8 mouse cellular contexts compared by ENCODE assay signal in genomic region chr4:132464255-132464613, GRCm38 (mm10). TPM values are rescaled to one million over a fixed set of nuclear protein-coding genes. Genes with fewer than 3 reads are reported as not detected.
DNase-seq lines count a peak whose midpoint lies in the region; ATAC-seq and TF ChIP-seq lines count a peak whose summit lies in the region.

No protein-coding gene starts in this region.

- WGBS in heart, embryonic 13.5 days = 3% methylated on average over 5 of the region's 5 CpGs
- 0% methylated on average over 5 of the region's 5 CpGs for WGBS in forebrain, embryonic 14.5 days
- 2% methylated on average over 5 of the region's 5 CpGs for WGBS in liver, postnatal 0 days (ENCODE audit: insufficient replicate concordance)

- no peak for TF ChIP-seq EP300 in ES-Bruce4 (IDR thresholded peaks at IDR 0.05; ENCODE audit: insufficient read depth, low read depth, low read length)
- TF ChIP-seq EP300 in liver, postnatal 0 days (IDR thresholded peaks at IDR 0.05; ENCODE audit: low read depth) = no peak

- intact Hi-C loops in left cerebral cortex, postnatal 36 days (cut with DNase I) = no loop called here

- TF ChIP-seq CTCF in ES-Bruce4 (IDR thresholded peaks at IDR 0.05; ENCODE audit: low read depth, low read length) = no peak
- TF ChIP-seq CTCF in liver, postnatal 0 days (IDR thresholded peaks at IDR 0.05; ENCODE audit: low read depth) = no peak

- H3K4me3 ChIP-seq in heart, embryonic 13.5 days = peak overlapping the region; percentile 93
- H3K4me3 ChIP-seq in ES-Bruce4 (ENCODE audit: low read depth, low read length) = peak overlapping the region; percentile 94
- peak overlapping the region; percentile 44 for H3K4me3 ChIP-seq in forebrain, embryonic 14.5 days (ENCODE audit: low read depth, low read length)
- H3K4me3 ChIP-seq in liver, postnatal 0 days (ENCODE audit: low read depth, low read length) = peak overlapping the region; percentile 69

- H3K36me3 ChIP-seq in heart, embryonic 13.5 days = peaks cover 28% of the 10 kb centered on the region
- peaks cover 18% of the 10 kb centered on the region for H3K36me3 ChIP-seq in ES-Bruce4 (ENCODE audit: control insufficient read depth, insufficient read depth, low read length, poor library complexity, severe bottlenecking)
- H3K36me3 ChIP-seq in forebrain, embryonic 14.5 days (ENCODE audit: control insufficient read depth, insufficient read depth, low read length) = peaks cover 25% of the 10 kb centered on the region
- peaks cover 17% of the 10 kb centered on the region for H3K36me3 ChIP-seq in liver, postnatal 0 days (replicated peaks; ENCODE audit: insufficient read depth, low read length)

- peak overlapping the region; percentile 94 for H3K4me2 ChIP-seq in heart, embryonic 13.5 days
- peak overlapping the region; percentile 81 for H3K4me2 ChIP-seq in forebrain, embryonic 14.5 days (ENCODE audit: low read length)
- H3K4me2 ChIP-seq in liver, postnatal 0 days (ENCODE audit: low read depth, low read length) = peak overlapping the region; percentile 95

- H3K9me3 ChIP-seq in heart, embryonic 13.5 days = no peaks in the 10 kb centered on the region
- H3K9me3 ChIP-seq in ES-Bruce4 (replicated peaks; ENCODE audit: control insufficient read depth, insufficient read depth, low read length, poor library complexity, severe bottlenecking) = no peaks in the 10 kb centered on the region
- no peaks in the 10 kb centered on the region for H3K9me3 ChIP-seq in forebrain, embryonic 14.5 days (replicated peaks; ENCODE audit: control insufficient read depth, low read length)
- no peaks in the 10 kb centered on the region for H3K9me3 ChIP-seq in liver, postnatal 0 days (ENCODE audit: low read length)

- H3K9ac ChIP-seq in heart, embryonic 13.5 days = peak overlapping the region; percentile 92
- peak overlapping the region; percentile 65 for H3K9ac ChIP-seq in ES-Bruce4 (ENCODE audit: low read depth, poor library complexity, severe bottlenecking)
- H3K9ac ChIP-seq in forebrain, embryonic 14.5 days (ENCODE audit: low read length) = peak overlapping the region; percentile 66
- no peak overlapping the region; the same call in 1 of the 2 replicates for H3K9ac ChIP-seq in liver, postnatal 0 days (replicated peaks)

- H3K27me3 ChIP-seq in heart, embryonic 13.5 days (replicated peaks) = no peaks in the 10 kb centered on the region
- no peaks in the 10 kb centered on the region for H3K27me3 ChIP-seq in ES-Bruce4 (ENCODE audit: control insufficient read depth, insufficient read depth, low read length, poor library complexity, severe bottlenecking)
- no peaks in the 10 kb centered on the region for H3K27me3 ChIP-seq in forebrain, embryonic 14.5 days (replicated peaks; ENCODE audit: control insufficient read depth, insufficient read depth, low read length)
- H3K27me3 ChIP-seq in liver, postnatal 0 days (ENCODE audit: insufficient read depth, low read length) = no peaks in the 10 kb centered on the region

- peaks cover 22% of the 10 kb centered on the region for H3K4me1 ChIP-seq in heart, embryonic 13.5 days
- H3K4me1 ChIP-seq in ES-Bruce4 (ENCODE audit: control insufficient read depth, insufficient read depth, low read length) = peaks cover 2% of the 10 kb centered on the region
- H3K4me1 ChIP-seq in forebrain, embryonic 14.5 days (ENCODE audit: control insufficient read depth, insufficient read depth, low read length) = peaks cover 7% of the 10 kb centered on the region; the same call in 1 of the 2 replicates
- H3K4me1 ChIP-seq in liver, postnatal 0 days (ENCODE audit: insufficient read depth) = peaks cover 12% of the 10 kb centered on the region

- ATAC-seq in heart, embryonic 13.5 days (ENCODE audit: extremely low read depth, insufficient number of reproducible peaks, low FRiP score, low TSS enrichment) = no peak
- peak; percentile 38; the same call in 1 of the 2 replicates for ATAC-seq in forebrain, embryonic 14.5 days
- ATAC-seq in liver, postnatal 0 days = no peak

- TF ChIP-seq POLR2A in ES-Bruce4 (IDR thresholded peaks at IDR 0.05; ENCODE audit: insufficient read depth, low read length) = peak; percentile 1

- H3K27ac ChIP-seq in heart, embryonic 13.5 days (replicated peaks) = 0 out of 2 replicates have a peak overlapping the region, but pooled peaks have one; percentile 73
- H3K27ac ChIP-seq in ES-Bruce4 (ENCODE audit: insufficient read depth, low read length) = no peak overlapping the region
- H3K27ac ChIP-seq in forebrain, embryonic 14.5 days (ENCODE audit: low read depth, low read length) = no peak overlapping the region
- H3K27ac ChIP-seq in liver, postnatal 0 days (ENCODE audit: low read depth) = peak overlapping the region; percentile 64

- no peak for DNase-seq in heart, postnatal 4 days
- DNase-seq in forebrain, embryonic 14.5 days (ENCODE audit: low spot score) = no peak
- DNase-seq in liver, postnatal 0 days = no peak
- no peak for DNase-seq in layer of hippocampus, adult 8-10 months (ENCODE audit: low spot score in 2 of 2)
- DNase-seq in left cerebral cortex, postnatal 36 days (ENCODE audit: low spot score in 2 of 2) = no peak
- DNase-seq in right cerebral cortex, postnatal 14 days = no peak

RNA-seq across cellular contexts. Expression of gene Med18, which starts 0.5 kb away (rescaled TPM):
- 13.9 and 15.8 TPM in 2 replicates for polyA plus RNA-seq in heart, embryonic 13.5 days (2015; fragmentation: Nextera tagmentation; extraction: Ambion mirVana)
- 10 to 100 TPM; 10.3 to 11.0 TPM for total RNA-seq in heart, postnatal 4 days (2021)
- 22.5 and 24.4 TPM in 2 replicates for polyA plus RNA-seq in ES-Bruce4 (2011; ENCODE audit: insufficient read depth, insufficient read length, low read depth, missing spikeins)
- 6.2 and 6.3 TPM in 2 replicates for polyA plus RNA-seq in forebrain, embryonic 14.5 days (2014; fragmentation: Nextera tagmentation; extraction: Ambion mirVana)
- 8.0 and 10.1 TPM in 2 replicates for polyA plus RNA-seq in liver, postnatal 0 days (2015; fragmentation: Nextera tagmentation; extraction: Ambion mirVana)
- 10 to 100 TPM in 1 of 4 experiments, 1 to 10 TPM in 3; 8.3 to 10.3 (median 9.2) TPM for total RNA-seq in layer of hippocampus, adult 8-10 months (2022)
- 1 to 10 TPM; 8.8 to 9.6 TPM for total RNA-seq in left cerebral cortex, postnatal 36 days (2021)

RNA-seq across cellular contexts. Expression of gene Phactr4, which starts 41.9 kb away (rescaled TPM):
- 15.9 and 16.7 TPM in 2 replicates for polyA plus RNA-seq in heart, embryonic 13.5 days (2015; fragmentation: Nextera tagmentation; extraction: Ambion mirVana)
- 10 to 100 TPM; 30.2 to 37.6 TPM for total RNA-seq in heart, postnatal 4 days (2021)
- polyA plus RNA-seq in ES-Bruce4 (2011; ENCODE audit: insufficient read depth, insufficient read length, low read depth, missing spikeins) = 31.5 and 35.1 TPM in 2 replicates
- 11.8 and 12.0 TPM in 2 replicates for polyA plus RNA-seq in forebrain, embryonic 14.5 days (2014; fragmentation: Nextera tagmentation; extraction: Ambion mirVana)
- 6.2 and 7.7 TPM in 2 replicates for polyA plus RNA-seq in liver, postnatal 0 days (2015; fragmentation: Nextera tagmentation; extraction: Ambion mirVana)
- total RNA-seq in layer of hippocampus, adult 8-10 months (2022) = 10 to 100 TPM in 3 of 4 experiments, 1 to 10 TPM in 1; 9.0 to 14.0 (median 12.6) TPM
- 10 to 100 TPM; 12.7 to 13.4 TPM for total RNA-seq in left cerebral cortex, postnatal 36 days (2021)

RNA-seq across cellular contexts. Expression of gene Sesn2, which starts 46.1 kb away (rescaled TPM):
- 7.3 and 8.4 TPM in 2 replicates for polyA plus RNA-seq in heart, embryonic 13.5 days (2015; fragmentation: Nextera tagmentation; extraction: Ambion mirVana)
- 1 to 10 TPM; 3.9 to 4.2 TPM for total RNA-seq in heart, postnatal 4 days (2021)
- polyA plus RNA-seq in ES-Bruce4 (2011; ENCODE audit: insufficient read depth, insufficient read length, low read depth, missing spikeins) = 41.6 TPM in 2 replicates
- polyA plus RNA-seq in forebrain, embryonic 14.5 days (2014; fragmentation: Nextera tagmentation; extraction: Ambion mirVana) = 2.9 and 4.5 TPM in 2 replicates
- 7.3 and 8.7 TPM in 2 replicates for polyA plus RNA-seq in liver, postnatal 0 days (2015; fragmentation: Nextera tagmentation; extraction: Ambion mirVana)
- 10 to 100 TPM; 13.1 to 14.5 (median 14.4) TPM for total RNA-seq in layer of hippocampus, adult 8-10 months (2022)
- 10 to 100 TPM in 1 of 2 experiments, 1 to 10 TPM in 1; 9.2 to 12.3 TPM for total RNA-seq in left cerebral cortex, postnatal 36 days (2021)

Comparison
In these comparisons a context has a peak if more than half of its experiments do, and no peak if none do; other contexts are left out.
1. H3K27ac ChIP-seq: peak in heart, embryonic 13.5 days (single experiment) and liver, postnatal 0 days (single experiment); none in ES-Bruce4 (single experiment) and forebrain, embryonic 14.5 days (single experiment).
2. H3K4me3 ChIP-seq: peak in every context shown above with its lines; median percentile 94 in ES-Bruce4; 93 in heart, embryonic 13.5 days; 69 in liver, postnatal 0 days; 44 in forebrain, embryonic 14.5 days.
3. Peak in every context shown above with its lines, with median percentiles within 50 percentile points of each other: H3K4me2 ChIP-seq.